In genomic region chr5:92896725-92897280, GRCm38 (mm10) we compare ENCODE assay signal across 9 mouse cellular contexts.
DNase-seq lines count a peak whose midpoint lies in the region; ATAC-seq and TF ChIP-seq lines count a peak whose summit lies in the region.
"Had no signal": no experiment of that assay in that cellular context is flagged by ENCODE, and none has a peak within 500 bp of the region (broad histone marks: within the 10 kb centered on the region; RNA-seq: fewer than 3 reads in every experiment).

No protein-coding gene starts in this region.

- H3K4me3 ChIP-seq in heart, embryonic 16.5 days (ENCODE audit: low read length) = no peak overlapping the region
- H3K4me3 ChIP-seq in embryonic facial prominence, embryonic 13.5 days = no peak overlapping the region
- no peak overlapping the region for H3K4me3 ChIP-seq in limb, embryonic 12.5 days (replicated peaks)

- H3K4me2 ChIP-seq in heart, embryonic 16.5 days (ENCODE audit: low read depth, low read length) = no peak overlapping the region
- peak overlapping the region; percentile 95; the same call in 1 of the 2 replicates for H3K4me2 ChIP-seq in embryonic facial prominence, embryonic 13.5 days
- peak overlapping the region; percentile 95 for H3K4me2 ChIP-seq in limb, embryonic 12.5 days

- no peaks in the 10 kb centered on the region for H3K9me3 ChIP-seq in heart, embryonic 16.5 days (replicated peaks; ENCODE audit: control insufficient read depth, low read length)
- no peaks in the 10 kb centered on the region for H3K9me3 ChIP-seq in embryonic facial prominence, embryonic 13.5 days
- H3K9me3 ChIP-seq in limb, embryonic 12.5 days = no peaks in the 10 kb centered on the region

- no peak for TF ChIP-seq POLR2A in brain, embryonic 14.5 days (IDR thresholded peaks at IDR 0.05; ENCODE audit: borderline replicate concordance, extremely low read depth, insufficient read depth, insufficient read length, poor library complexity, severe bottlenecking)

- ATAC-seq in heart, embryonic 16.5 days (replicated peaks; ENCODE audit: extremely low read depth, insufficient read depth, low FRiP score) = no peak
- ATAC-seq in embryonic facial prominence, embryonic 13.5 days (ENCODE audit: insufficient number of reproducible peaks, insufficient read depth, low FRiP score, low TSS enrichment, low read depth) = no peak
- ATAC-seq in limb, embryonic 12.5 days (ENCODE audit: insufficient number of reproducible peaks, insufficient read depth, low FRiP score, low TSS enrichment, low read depth) = no peak
- ATAC-seq: activated CD4-positive, CD25-positive, alpha-beta regulatory T cell, adult 4 months had no signal

- H3K27ac ChIP-seq in heart, embryonic 16.5 days (ENCODE audit: low read length) = peak overlapping the region; percentile 96; the same call in 1 of the 2 replicates
- peak overlapping the region; percentile 72; the same call in 1 of the 2 replicates for H3K27ac ChIP-seq in embryonic facial prominence, embryonic 13.5 days
- no peak overlapping the region for H3K27ac ChIP-seq in limb, embryonic 12.5 days

- no peak for TF ChIP-seq CTCF in brain, embryonic 14.5 days (IDR thresholded peaks at IDR 0.05; ENCODE audit: borderline replicate concordance, extremely low read depth, insufficient read depth, insufficient read length)

- H3K9ac ChIP-seq in heart, embryonic 16.5 days (ENCODE audit: low read length) = no peak overlapping the region; the same call in 1 of the 2 replicates
- no peak overlapping the region for H3K9ac ChIP-seq in embryonic facial prominence, embryonic 13.5 days
- no peak overlapping the region for H3K9ac ChIP-seq in limb, embryonic 12.5 days (replicated peaks)

- intact Hi-C loops in heart, postnatal 10 days (cut with DNase I) = no loop called here

- no peak for DNase-seq in heart, postnatal 10 days
- DNase-seq in brain, embryonic 14.5 days (ENCODE audit: low read depth) = peak; percentile 58
- DNase-seq in adipocyte (ENCODE audit: low spot score) = no peak
- no peak for DNase-seq in urinary bladder, postnatal 4 days (ENCODE audit: low spot score in 2 of 2)
- DNase-seq: left cerebral cortex, postnatal 4 days had no signal

- H3K36me3 ChIP-seq in heart, embryonic 16.5 days (ENCODE audit: control insufficient read depth, insufficient read depth) = no peaks in the 10 kb centered on the region
- no peaks in the 10 kb centered on the region for H3K36me3 ChIP-seq in embryonic facial prominence, embryonic 13.5 days
- H3K36me3 ChIP-seq in limb, embryonic 12.5 days = no peaks in the 10 kb centered on the region

- no peaks in the 10 kb centered on the region for H3K27me3 ChIP-seq in heart, embryonic 16.5 days (ENCODE audit: control insufficient read depth, insufficient read depth, low read length)
- H3K27me3 ChIP-seq in embryonic facial prominence, embryonic 13.5 days = no peaks in the 10 kb centered on the region
- no peaks in the 10 kb centered on the region for H3K27me3 ChIP-seq in limb, embryonic 12.5 days

- WGBS in heart, embryonic 16.5 days = 75% methylated on average over 1 of the region's 1 CpGs
- WGBS in embryonic facial prominence, embryonic 13.5 days = 31% methylated on average over 1 of the region's 1 CpGs
- 52% methylated on average over 1 of the region's 1 CpGs for WGBS in limb, embryonic 12.5 days

- H3K4me1 ChIP-seq in heart, embryonic 16.5 days (ENCODE audit: control insufficient read depth, insufficient read depth, low read length) = peaks cover 32% of the 10 kb centered on the region
- peaks cover 19% of the 10 kb centered on the region for H3K4me1 ChIP-seq in embryonic facial prominence, embryonic 13.5 days
- H3K4me1 ChIP-seq in limb, embryonic 12.5 days (replicated peaks) = peaks cover 41% of the 10 kb centered on the region
